Mouse (Mus musculus) kidney, postnatal 0 days (tissue): ENCODE measurements around the gene Pam16. TPM values are rescaled to one million over a fixed set of nuclear protein-coding genes. Genes with fewer than 3 reads are reported as not detected.

Experiments
- ATAC-seq: fragments of 200-750 bp; cut with Nextera tagmentation; replicated peaks from 2 replicates; pipeline ENCODE4 v1.8.0; 2017; ENCODE audit warnings: low read depth, moderate number of reproducible peaks, moderate TSS enrichment, moderate library complexity; ENCODE audit not compliant: low FRiP score
- DNase-seq: peaks from one replicate; pipeline ENCODE4 v3.0.0-alpha.2; 2016; ENCODE audit warnings: low spot score
- H3K27ac ChIP-seq: fragments of 300-500 bp; sonication (generic); 2 replicates; pipeline ENCODE4 v1.5.1; 2014; ENCODE audit warnings: mild to moderate bottlenecking
- H3K27me3 ChIP-seq: fragments of 300-500 bp; sonication (generic); 2 replicates; pipeline ENCODE4 v1.6.1; 2014; ENCODE audit warnings: low read length, mixed read lengths; ENCODE audit not compliant: insufficient read depth
- H3K36me3 ChIP-seq: fragments of 300-500 bp; sonication (generic); 2 replicates; pipeline ENCODE4 v1.6.1; 2014; ENCODE audit warnings: low read length, mixed read lengths; ENCODE audit not compliant: insufficient read depth
- H3K4me1 ChIP-seq: fragments of 300-500 bp; sonication (generic); replicated peaks from 2 replicates; pipeline ENCODE4 v1.6.1; 2014; ENCODE audit warnings: antibody characterized with exemption, low read length, mixed read lengths; ENCODE audit not compliant: insufficient read depth
- H3K4me2 ChIP-seq: fragments of 300-500 bp; sonication (generic); 2 replicates; pipeline ENCODE4 v1.6.1; 2014; ENCODE audit warnings: mild to moderate bottlenecking, low read length, moderate library complexity, mixed read lengths
- H3K4me3 ChIP-seq: fragments of 300-500 bp; sonication (generic); replicated peaks from 2 replicates; pipeline ENCODE4 v1.5.1; 2014; ENCODE audit warnings: low read depth, low read length
- H3K9ac ChIP-seq: fragments of 300-500 bp; sonication (generic); 2 replicates; pipeline ENCODE4 v1.6.1; 2014; ENCODE audit warnings: low read depth, low read length
- H3K9me3 ChIP-seq: fragments of 300-500 bp; sonication (generic); replicated peaks from 2 replicates; pipeline ENCODE4 v1.6.1; 2016; ENCODE audit warnings: low read length, inconsistent platforms, mixed read lengths
- CTCF ChIP-seq: IDR thresholded peaks from 2 replicates; pipeline ENCODE4 v1.5.1; 2016; ENCODE audit warnings: antibody characterized with exemption, low read depth, mild to moderate bottlenecking, moderate library complexity
- WGBS: fragments of 180-500 bp; shearing (Covaris S2); extraction: QIAGEN DNeasy Blood & Tissue Kit; methylation state at CpG from one replicate; pipeline ENCODE4 v1.1.7; 2014; 5-methylcytosine and 5-hydroxymethylcytosine counted together
- polyA plus RNA-seq: library from polyadenylated mRNA; unstranded; fragments of >200 nt; fragmentation: Nextera tagmentation; extraction: Ambion mirVana; gene quantifications from 2 replicates; pipeline ENCODE4 v1.2.1, GENCODE M21; 2015

The Pam16 gene
- polyA plus RNA-seq, 1 experiment from 2014 or later, result 106 TPM

- Histone ChIP-seq H3K36me3 (0 out of 2 replicates have a peak, but pooled peaks cover 4% of the 10 kb centered on the region), H3K27me3 (no peaks in the 10 kb centered on the region), H3K4me2 (peak overlapping the region; percentile 72), H3K9me3 (no peaks in the 10 kb centered on the region), H3K9ac (peak overlapping the region; percentile 1; the same call in 1 of the 2 replicates), H3K4me3 (peak overlapping the region; percentile 68), H3K27ac (peak overlapping the region; percentile 88), H3K4me1 (peaks cover 46% of the 10 kb centered on the region)
- 15% methylated on average over 13 of the region's 13 CpGs for WGBS
- ATAC-seq, result peak; percentile 75
- peak; percentile 97 for DNase-seq
- TF ChIP-seq CTCF, result peak; percentile 38; the same call in 1 of the 2 replicates
Observed at GRCm38 (mm10) chr16:4642190-4642589, 17.4 kb upstream of the Pam16 start.

GRCm38 (mm10) chr16:4641119-4641838, 16.5 kb upstream of the Pam16 start:
- H3K27me3 ChIP-seq, result no peaks in the 10 kb centered on the region
- H3K36me3 ChIP-seq, result 0 out of 2 replicates have a peak, but pooled peaks cover 4% of the 10 kb centered on the region
- peaks cover 37% of the 10 kb centered on the region for H3K4me1 ChIP-seq
- 38% methylated on average over 3 of the region's 3 CpGs for WGBS
- H3K4me3 ChIP-seq, result peak overlapping the region; percentile 68
- ATAC-seq (no peak), DNase-seq (no peak)
- no peaks in the 10 kb centered on the region for H3K9me3 ChIP-seq
- TF ChIP-seq CTCF, result no peak
- peak overlapping the region; percentile 72 for H3K4me2 ChIP-seq
- H3K9ac ChIP-seq, result peak overlapping the region; percentile 75; the same call in 1 of the 2 replicates
- H3K27ac ChIP-seq, result peak overlapping the region; percentile 88

GRCm38 (mm10) chr16:4640267-4641005, 15.6 kb upstream of the Pam16 start:
- DNase-seq, result peak; percentile 81

GRCm38 (mm10) chr16:4639831-4640237, 15.0 kb upstream of the Pam16 start, which contains the start of the genes Vasn and Dnaja3:
Gene Vasn, plus strand, starts transcription at chr16:4639941.
Gene Dnaja3, plus strand, starts transcription at chr16:4639989.
- Histone ChIP-seq H3K4me1 (peaks cover 34% of the 10 kb centered on the region), H3K36me3 (no peaks in the 10 kb centered on the region), H3K9ac (peak within 1 kb of the TSS; percentile 75), H3K27ac (peak within 1 kb of the TSS; percentile 88), H3K9me3 (no peaks in the 10 kb centered on the region), H3K4me3 (peak within 1 kb of the TSS; percentile 68), H3K4me2 (peak within 1 kb of the TSS; percentile 72), H3K27me3 (no peaks in the 10 kb centered on the region)
- DNase-seq (peak; percentile 98), ATAC-seq (peak; percentile 91)
- under 1% methylated on average over 22 of the region's 22 CpGs for WGBS
- no peak for TF ChIP-seq CTCF

More at GRCm38 (mm10) chr16:4640267-4641005, 15.6 kb upstream of the Pam16 start:
- Histone ChIP-seq H3K36me3 (no peaks in the 10 kb centered on the region), H3K4me1 (peaks cover 35% of the 10 kb centered on the region), H3K9me3 (no peaks in the 10 kb centered on the region), H3K4me3 (peak overlapping the region; percentile 68), H3K27me3 (no peaks in the 10 kb centered on the region), H3K9ac (peak overlapping the region; percentile 75), H3K4me2 (peak overlapping the region; percentile 72), H3K27ac (peak overlapping the region; percentile 88)
- ATAC-seq, result peak; percentile 50
- no peak for TF ChIP-seq CTCF
- 4% methylated on average over 17 of the region's 17 CpGs for WGBS

GRCm38 (mm10) chr16:4638891-4639390, 14.2 kb upstream of the Pam16 start:
- no peak for TF ChIP-seq CTCF
- 82% methylated on average over 3 of the region's 3 CpGs for WGBS
- Histone ChIP-seq H3K4me1 (peaks cover 25% of the 10 kb centered on the region), H3K27me3 (no peaks in the 10 kb centered on the region), H3K9ac (no peak overlapping the region), H3K4me3 (no peak overlapping the region), H3K36me3 (no peaks in the 10 kb centered on the region), H3K4me2 (no peak overlapping the region), H3K9me3 (no peaks in the 10 kb centered on the region), H3K27ac (no peak overlapping the region)
- ATAC-seq, result no peak
- DNase-seq, result no peak

GRCm38 (mm10) chr16:4635760-4636159, 11.0 kb upstream of the Pam16 start:
- WGBS, result 62% methylated on average over 4 of the region's 4 CpGs
- Histone ChIP-seq H3K27ac (0 out of 2 replicates have a peak overlapping the region, but pooled peaks have one; percentile 31), H3K36me3 (no peaks in the 10 kb centered on the region), H3K27me3 (no peaks in the 10 kb centered on the region), H3K4me3 (no peak overlapping the region), H3K4me2 (no peak overlapping the region), H3K4me1 (peaks cover under 1% of the 10 kb centered on the region), H3K9ac (no peak overlapping the region), H3K9me3 (no peaks in the 10 kb centered on the region)
- no peak for DNase-seq
- no peak for ATAC-seq
- no peak for TF ChIP-seq CTCF
